Mouse (Mus musculus) megakaryocyte, embryonic 14.5 days (primary cell): ENCODE measurements at regions not wholly inside any gene's neighbourhood (a gene's known extent, or its start where the extent isn't known, plus 50 kb on each side); places are given as distances from the start of the nearest gene placed in this dataset.

Source experiments
- H3K27me3 ChIP-seq: replicated peaks from 2 replicates; pipeline ENCODE3; 2012; ENCODE audit warnings: inconsistent platforms
- H3K36me3 ChIP-seq: replicated peaks from 2 replicates; pipeline ENCODE3; 2012; ENCODE audit warnings: low read length, inconsistent platforms, mixed read lengths
- H3K4me1 ChIP-seq: 2 replicates; pipeline ENCODE4 v1.6.1; 2012; ENCODE audit warnings: inconsistent platforms
- H3K4me3 ChIP-seq: replicated peaks from 2 replicates; pipeline ENCODE3; 2012; ENCODE audit warnings: moderate library complexity, mild to moderate bottlenecking, inconsistent platforms
- H3K9me3 ChIP-seq: 2 replicates; pipeline ENCODE4 v1.6.1; 2012; ENCODE audit warnings: inconsistent platforms
- FLI1 ChIP-seq: IDR thresholded peaks from 2 replicates; pipeline ENCODE4 v1.6.1; 2012; ENCODE audit warnings: low read length, inconsistent platforms, mixed read lengths
- GATA1 ChIP-seq: IDR thresholded peaks from 3 replicates; pipeline ENCODE4 v1.6.1; 2012; ENCODE audit warnings: mixed read lengths, low read length, inconsistent platforms, borderline replicate concordance

GRCm38 (mm10) chr13:51970051-51970450, 123.6 kb downstream of the Gadd45g start:
- no peaks in the 10 kb centered on the region for H3K36me3 ChIP-seq
- no peaks in the 10 kb centered on the region for H3K9me3 ChIP-seq
- peak overlapping the region; percentile 71 for H3K4me3 ChIP-seq
- peaks cover 95% of the 10 kb centered on the region for H3K4me1 ChIP-seq
- no peak for TF ChIP-seq FLI1
- TF ChIP-seq GATA1, result no peak
- H3K27me3 ChIP-seq, result peaks cover 17% of the 10 kb centered on the region

DNA sequence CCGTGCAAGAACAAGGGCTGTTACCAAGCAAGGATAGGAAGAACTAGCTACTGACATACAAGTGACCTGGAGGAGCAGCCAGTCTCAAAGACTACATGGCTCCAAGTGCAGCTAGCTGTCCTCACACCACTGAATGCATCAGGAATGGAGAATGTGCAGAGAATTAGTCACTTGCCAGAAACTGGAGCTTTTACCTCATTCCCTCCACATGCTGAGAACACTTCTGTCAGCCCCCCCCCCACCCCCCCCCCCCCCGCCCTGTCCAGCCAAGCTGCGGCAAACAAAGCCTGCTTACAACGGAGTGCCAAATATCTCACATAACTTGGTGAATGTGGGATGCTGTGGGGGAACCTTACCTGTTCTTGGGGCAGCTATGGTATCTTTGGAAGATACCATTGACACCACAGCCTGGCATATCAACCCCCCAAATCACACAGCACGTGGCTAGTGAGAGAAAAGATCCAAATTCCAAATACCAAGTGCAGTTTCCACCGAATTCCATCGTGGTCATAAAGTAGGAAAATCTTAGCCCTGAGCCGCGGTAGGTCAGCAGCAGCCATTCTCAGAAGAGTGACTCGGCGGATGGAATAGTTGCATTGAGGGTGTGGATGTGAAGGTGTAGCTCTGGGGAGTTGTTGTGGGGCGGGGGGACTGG, 126.3 kb downstream of the Gadd45g start:
- peaks cover 5% of the 10 kb centered on the region for H3K36me3 ChIP-seq
- peaks cover 100% of the 10 kb centered on the region for H3K4me1 ChIP-seq
- peaks cover 6% of the 10 kb centered on the region for H3K9me3 ChIP-seq
- peaks cover 5% of the 10 kb centered on the region for H3K27me3 ChIP-seq
- TF ChIP-seq GATA1 (no peak), FLI1 (no peak)
- no peak overlapping the region for H3K4me3 ChIP-seq

GRCm38 (mm10) chr13:51973461-51973860, 127.0 kb downstream of the Gadd45g start:
- Histone ChIP-seq H3K9me3 (peaks cover 13% of the 10 kb centered on the region), H3K4me3 (no peak overlapping the region), H3K36me3 (peaks cover 12% of the 10 kb centered on the region), H3K4me1 (peaks cover 100% of the 10 kb centered on the region), H3K27me3 (peaks cover 2% of the 10 kb centered on the region)
- no peak for TF ChIP-seq FLI1
- TF ChIP-seq GATA1, result no peak

- peaks cover 18% of the 10 kb centered on the region for H3K36me3 ChIP-seq
- TF ChIP-seq FLI1 (no peak), GATA1 (no peak)
- H3K27me3 ChIP-seq, result peaks cover 2% of the 10 kb centered on the region
- peaks cover 19% of the 10 kb centered on the region for H3K9me3 ChIP-seq
- H3K4me1 ChIP-seq, result peaks cover 100% of the 10 kb centered on the region
- no peak overlapping the region for H3K4me3 ChIP-seq
Observed at GRCm38 (mm10) chr13:51974101-51974500, 127.6 kb downstream of the Gadd45g start.

- H3K4me3 ChIP-seq, result peak overlapping the region; percentile 71
- peaks cover 100% of the 10 kb centered on the region for H3K4me1 ChIP-seq
- H3K9me3 ChIP-seq, result peaks cover 20% of the 10 kb centered on the region
- TF ChIP-seq FLI1 (no peak), GATA1 (no peak)
- peaks cover 18% of the 10 kb centered on the region for H3K36me3 ChIP-seq
- no peaks in the 10 kb centered on the region for H3K27me3 ChIP-seq
Observed at GRCm38 (mm10) chr13:51975330-51975729, 128.9 kb downstream of the Gadd45g start.

DNA sequence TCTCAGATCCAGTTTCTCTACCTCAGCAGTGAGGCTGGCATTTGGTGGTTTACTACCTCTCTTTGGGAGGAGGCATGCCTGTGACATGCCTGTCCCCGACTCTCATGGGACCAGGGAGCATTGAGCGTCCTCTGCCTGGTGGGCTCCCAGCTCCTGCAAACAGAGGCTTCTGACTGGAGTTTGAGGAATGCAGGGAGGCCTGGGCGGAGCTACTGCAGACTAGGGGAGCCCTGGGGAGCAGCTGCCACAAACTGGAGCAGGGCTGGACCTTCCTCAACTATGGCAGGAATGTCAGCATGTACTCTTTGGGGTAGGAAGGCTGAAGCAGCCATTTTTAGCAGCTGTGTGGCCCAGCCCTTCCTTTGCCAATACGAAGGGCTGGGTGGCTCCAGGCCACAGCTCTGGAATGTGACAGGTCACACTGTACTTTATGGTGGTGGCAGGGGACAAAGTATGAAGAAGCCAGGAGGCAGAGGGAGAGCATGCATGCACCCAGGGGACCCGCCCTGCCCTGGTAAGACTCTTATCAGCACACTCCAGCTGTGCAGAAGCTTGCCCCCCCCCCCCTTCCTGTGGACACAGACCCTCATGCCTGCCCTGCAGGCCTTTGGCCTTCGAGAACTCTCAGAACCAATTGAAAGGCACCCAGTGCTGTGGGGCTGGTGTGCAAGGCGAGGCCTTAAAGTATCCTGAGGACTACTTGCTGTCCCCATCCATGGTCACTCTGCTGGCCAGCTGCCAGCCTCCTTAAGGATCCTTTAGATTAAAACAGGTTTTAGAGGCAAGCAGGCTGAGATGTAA, 129.5 kb downstream of the Gadd45g start:
- H3K9me3 ChIP-seq, result peaks cover 20% of the 10 kb centered on the region
- H3K4me3 ChIP-seq, result peak overlapping the region; percentile 71
- TF ChIP-seq FLI1, result no peak
- TF ChIP-seq GATA1, result no peak
- peaks cover 99% of the 10 kb centered on the region for H3K4me1 ChIP-seq
- H3K36me3 ChIP-seq, result peaks cover 18% of the 10 kb centered on the region
- H3K27me3 ChIP-seq, result no peaks in the 10 kb centered on the region

GRCm38 (mm10) chr13:51976620-51977214, 130.2 kb downstream of the Gadd45g start:
- no peaks in the 10 kb centered on the region for H3K27me3 ChIP-seq
- peak overlapping the region; percentile 23 for H3K4me3 ChIP-seq
- TF ChIP-seq GATA1 (no peak), FLI1 (no peak)
- H3K4me1 ChIP-seq, result peaks cover 94% of the 10 kb centered on the region
- H3K36me3 ChIP-seq, result peaks cover 18% of the 10 kb centered on the region
- peaks cover 20% of the 10 kb centered on the region for H3K9me3 ChIP-seq

GRCm38 (mm10) chr13:51979301-51979977, 133.0 kb downstream of the Gadd45g start:
- H3K9me3 ChIP-seq, result peaks cover 23% of the 10 kb centered on the region
- H3K36me3 ChIP-seq, result peaks cover 18% of the 10 kb centered on the region
- peaks cover 87% of the 10 kb centered on the region for H3K4me1 ChIP-seq
- H3K27me3 ChIP-seq, result peaks cover 6% of the 10 kb centered on the region
- peak overlapping the region; percentile 29 for H3K4me3 ChIP-seq
- TF ChIP-seq GATA1, result no peak
- TF ChIP-seq FLI1, result no peak

DNA sequence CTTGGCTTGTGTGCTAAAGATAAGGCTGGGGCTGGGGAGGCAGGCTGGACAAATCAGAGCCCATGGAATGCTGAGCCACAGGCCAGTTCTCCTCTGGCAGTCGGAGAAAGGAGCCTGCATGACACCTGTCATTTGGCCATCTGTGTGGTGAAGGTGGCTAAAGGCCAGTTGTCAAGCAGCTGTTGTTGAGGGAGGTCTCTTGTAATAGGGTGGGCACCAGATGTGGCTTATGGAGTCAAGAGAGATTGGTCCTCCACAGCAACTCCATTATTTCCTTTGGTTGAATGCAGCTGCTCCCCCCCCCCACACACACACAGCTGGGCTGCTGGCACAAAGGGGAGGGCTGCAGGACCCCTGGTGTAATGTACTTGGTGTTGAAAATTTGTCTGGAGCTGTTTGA, 133.9 kb downstream of the Gadd45g start:
- peaks cover 18% of the 10 kb centered on the region for H3K36me3 ChIP-seq
- TF ChIP-seq FLI1, result no peak
- TF ChIP-seq GATA1, result no peak
- peaks cover 11% of the 10 kb centered on the region for H3K27me3 ChIP-seq
- H3K4me1 ChIP-seq, result peaks cover 78% of the 10 kb centered on the region
- H3K4me3 ChIP-seq, result no peak overlapping the region
- H3K9me3 ChIP-seq, result peaks cover 32% of the 10 kb centered on the region

DNA sequence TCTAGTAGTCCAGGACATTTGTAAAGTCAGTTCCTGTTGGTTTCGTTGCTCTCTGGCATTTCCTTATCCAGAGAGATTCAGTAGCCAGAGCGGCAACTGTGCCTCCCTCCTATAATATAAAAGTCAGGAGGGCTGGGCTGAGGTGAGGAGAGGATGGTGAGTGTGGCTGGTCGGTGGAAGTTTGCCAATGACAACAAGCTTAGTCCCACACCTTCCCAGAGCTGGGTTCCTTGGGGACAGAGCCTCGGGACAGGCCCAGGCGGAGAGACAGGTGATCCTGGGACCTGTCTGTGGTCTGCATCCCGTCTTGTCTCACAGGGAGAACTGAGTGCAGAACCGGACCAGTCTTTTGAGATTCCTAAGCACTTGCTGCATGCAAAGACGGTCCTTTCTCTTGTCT, 136.5 kb downstream of the Gadd45g start:
- TF ChIP-seq FLI1 (no peak), GATA1 (no peak)

More for the DNA sequence above, 136.5 kb downstream of the Gadd45g start:
- Histone ChIP-seq H3K4me1 (peaks cover 51% of the 10 kb centered on the region), H3K9me3 (peaks cover 24% of the 10 kb centered on the region), H3K27me3 (peaks cover 11% of the 10 kb centered on the region), H3K4me3 (no peak overlapping the region), H3K36me3 (peaks cover 11% of the 10 kb centered on the region)
